Mouse (Mus musculus) megakaryocyte-erythroid progenitor cell, adult 5-6 weeks (primary cell): ENCODE measurements around the gene Ankrd45. TPM values are rescaled to one million over a fixed set of nuclear protein-coding genes. Genes with fewer than 3 reads are reported as not detected.
"Not testable (repeated sequence)": the region's sequence is repeated elsewhere in the genome, so short reads cannot be mapped to it uniquely, and the experiment has no call there.

Source experiments
- ATAC-seq: replicated peaks from 2 replicates; pipeline ENCODE4 v1.8.0; 2016; ENCODE audit warnings: mild to moderate bottlenecking, inconsistent platforms; ENCODE audit not compliant: severe bottlenecking, poor library complexity, low FRiP score, low TSS enrichment
- total RNA-seq, 2 experiments: library from RNA; stranded (forward) in 1 of 2; stranded (reverse) in 1 of 2; fragments of 200-1000, 215-1000 nt in 1 of 2; fragments of >200 nt in 1 of 2; fragmentation: Nextera tagmentation in 1 of 2; gene quantifications; 2 replicates each; pipeline ENCODE4 v1.2.3; 2014 to 2017

The Ankrd45 gene
- total RNA-seq, 2 experiments from 2014 or later, result not detected

DNA sequence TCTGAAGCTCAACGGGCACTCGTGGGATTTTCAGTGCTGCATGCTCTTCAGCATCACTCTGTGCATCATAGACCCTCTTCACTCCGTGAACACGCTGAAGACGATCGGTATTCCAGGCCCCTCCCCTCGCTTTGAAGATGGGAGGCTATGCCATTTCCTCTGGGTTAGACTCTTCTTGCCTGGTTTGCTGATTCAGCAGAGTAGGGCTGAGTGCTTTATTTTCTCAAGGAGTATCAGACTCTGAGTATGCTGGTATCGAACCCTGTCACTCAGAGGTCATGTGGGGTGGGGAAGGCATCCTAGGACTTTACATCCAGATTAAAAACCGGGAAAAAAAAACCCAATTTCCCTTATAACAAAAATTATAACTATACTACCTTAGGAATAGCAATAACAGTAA, 39.9 kb downstream of the Ankrd45 start:
- no peak for ATAC-seq

DNA sequence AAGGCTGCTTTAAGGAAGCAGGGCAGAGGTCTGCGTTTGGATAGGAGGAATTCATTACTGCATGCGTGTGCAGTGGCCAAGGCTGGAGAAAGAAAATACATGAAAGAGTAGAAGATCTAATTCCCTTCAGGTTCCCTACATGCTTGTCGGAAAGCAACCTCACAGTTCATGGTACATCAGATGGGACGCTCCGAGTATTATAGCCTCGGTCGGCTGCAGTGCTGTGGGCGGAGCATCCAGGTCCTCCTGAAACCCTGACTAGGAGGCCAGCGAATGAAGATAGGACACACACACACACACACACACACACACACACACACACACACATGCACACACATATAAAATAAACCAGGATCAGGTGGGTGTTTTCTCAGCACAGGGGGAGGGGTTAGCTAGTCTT, 41.2 kb downstream of the Ankrd45 start:
- ATAC-seq, result peak; percentile 57

DNA sequence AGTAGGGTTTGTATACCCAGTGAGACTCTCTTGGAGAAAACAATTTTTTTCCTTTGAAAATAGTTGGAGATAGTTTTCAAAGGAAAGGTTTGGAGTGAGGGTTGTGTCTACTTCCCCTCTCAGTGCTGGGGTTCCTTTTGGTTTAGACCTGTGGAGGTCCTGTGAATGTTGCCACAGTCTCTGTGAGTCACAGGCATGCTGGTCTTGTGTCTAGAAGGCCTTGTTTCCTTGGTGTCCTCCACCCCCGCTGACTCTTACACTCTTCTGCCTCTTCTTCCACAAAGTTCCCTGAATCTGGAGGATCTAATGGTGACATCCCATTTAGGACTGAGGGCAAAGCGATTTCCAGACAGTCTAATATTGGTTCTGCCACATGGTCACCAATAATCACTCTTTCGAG, 42.9 kb downstream of the Ankrd45 start:
- ATAC-seq, result no peak

DNA sequence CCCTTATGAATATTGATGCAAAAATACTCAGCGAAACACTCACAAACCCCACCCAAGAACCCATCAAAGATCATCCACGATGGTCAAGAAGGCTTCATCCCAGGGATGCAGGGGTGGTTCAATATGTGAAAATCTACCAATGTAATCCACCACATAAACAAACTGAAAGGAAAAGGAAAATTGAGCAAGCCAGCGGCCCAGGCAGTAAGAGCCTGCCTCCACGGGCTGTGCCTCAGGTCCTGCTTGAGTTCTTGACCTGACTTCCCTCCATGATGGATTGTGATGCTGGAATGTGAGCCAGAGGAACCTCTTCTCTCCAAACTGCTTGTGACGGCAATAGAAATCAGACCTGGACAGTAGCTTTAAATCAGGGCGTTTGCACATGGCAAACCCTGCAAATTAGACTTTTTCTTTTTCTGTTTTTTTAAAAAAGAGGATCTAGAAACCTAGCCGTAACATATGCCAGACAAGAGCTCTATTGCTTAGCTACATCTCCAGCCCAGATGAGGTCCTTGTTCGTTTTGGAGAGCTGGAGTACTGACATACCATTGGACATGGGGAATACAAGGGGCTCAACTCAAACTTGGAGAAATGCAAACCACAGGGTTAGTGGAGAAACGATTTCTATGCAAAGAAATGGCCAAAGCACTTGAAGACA, 47.9 kb downstream of the Ankrd45 start:
- no peak for ATAC-seq

DNA sequence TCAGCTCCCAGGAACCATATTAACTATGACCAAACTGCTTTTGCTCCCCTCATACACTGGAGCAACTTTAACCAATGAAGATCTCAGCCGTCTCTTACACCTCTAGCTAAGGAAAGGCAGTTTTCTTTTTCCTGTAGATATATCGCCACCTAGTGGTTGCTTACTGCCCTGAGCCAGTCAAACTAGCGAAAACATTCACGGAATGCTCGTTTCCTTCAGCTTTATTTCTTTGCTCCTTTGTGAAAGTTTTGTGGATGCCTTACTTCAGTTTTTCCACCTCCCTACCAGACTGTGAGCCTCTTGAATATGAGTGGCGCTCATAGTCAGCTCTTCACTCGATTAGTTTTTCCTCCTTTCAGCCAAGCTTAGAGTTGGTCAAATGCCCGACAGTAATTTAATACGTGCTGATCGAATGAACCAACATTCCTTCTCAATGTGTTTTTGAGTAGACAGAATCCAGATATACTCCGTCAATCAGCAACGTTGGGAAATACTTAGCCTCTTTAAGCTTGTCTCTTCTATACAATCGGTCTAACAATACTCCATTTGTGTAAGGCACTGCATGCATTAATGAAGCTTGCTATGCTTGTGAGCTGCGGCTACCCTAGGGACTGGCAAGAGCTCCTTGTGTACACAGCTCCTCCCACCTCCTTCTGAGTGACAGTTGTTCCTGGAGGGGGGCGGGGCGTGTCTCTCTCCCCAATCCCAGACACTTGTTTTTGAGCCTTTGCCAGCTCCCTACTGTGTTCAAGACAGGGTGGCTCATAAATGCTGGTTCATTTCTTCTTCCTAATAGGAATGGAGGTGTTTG, 53.3 kb downstream of the Ankrd45 start:
- peak; percentile 98 for ATAC-seq

DNA sequence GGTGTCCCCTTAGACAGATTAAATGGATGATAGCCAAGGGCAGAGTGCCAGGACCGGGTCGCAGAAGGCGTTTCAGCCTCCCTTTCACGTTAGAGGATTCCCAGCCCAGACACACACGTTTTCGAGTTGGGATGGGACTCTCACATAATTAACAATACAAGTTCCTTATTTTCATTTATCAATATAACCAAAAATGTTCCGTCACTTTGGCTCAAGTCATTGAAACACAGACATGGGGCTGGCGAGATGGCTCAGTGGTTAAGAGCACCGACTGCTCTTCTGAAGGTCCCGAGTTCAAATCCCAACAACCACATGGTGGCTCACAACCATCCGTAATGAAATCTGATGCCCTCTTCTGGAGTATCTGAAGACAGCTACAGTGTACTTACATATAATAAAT, 53.9 kb downstream of the Ankrd45 start:
- not testable (repeated sequence) for ATAC-seq

DNA sequence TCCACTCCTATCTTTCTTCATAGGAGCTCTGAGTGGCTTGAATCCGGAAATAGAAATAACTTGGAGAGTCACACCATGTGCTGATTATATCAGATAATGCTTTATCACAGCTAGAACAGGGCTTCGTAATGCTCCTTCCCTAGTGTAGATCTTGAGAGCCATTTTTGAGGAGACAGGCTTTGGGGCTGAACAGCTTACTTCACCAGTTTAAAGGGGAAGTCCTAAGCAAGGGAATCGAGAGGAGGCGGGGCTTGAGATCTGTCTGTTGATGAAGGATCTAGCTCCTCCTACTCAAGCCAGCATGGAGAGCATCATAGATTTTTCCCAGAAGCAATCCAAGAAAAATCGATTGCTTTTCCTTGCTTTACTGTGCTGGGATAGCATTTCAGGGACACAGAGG, 57.4 kb downstream of the Ankrd45 start:
- ATAC-seq, result no peak

DNA sequence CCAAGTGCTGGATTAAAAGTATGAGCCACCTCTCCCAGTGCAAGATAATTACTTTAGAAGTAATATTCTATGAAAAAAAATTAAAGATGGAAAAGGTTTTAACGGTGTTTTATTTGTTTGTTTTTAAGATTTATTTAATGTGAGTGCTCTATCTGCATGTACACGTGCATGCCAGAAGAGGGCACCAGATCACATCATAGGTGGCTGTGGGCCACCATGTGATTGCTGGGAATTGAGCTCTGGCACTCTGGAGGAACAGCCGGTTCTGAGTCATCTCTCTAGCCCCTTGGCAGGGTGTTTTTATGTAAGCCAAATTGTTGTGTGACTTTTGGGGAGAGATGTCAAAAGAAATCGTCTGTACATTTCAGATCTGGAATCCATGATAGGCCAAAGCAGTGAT, 72.0 kb downstream of the Ankrd45 start:
- ATAC-seq, result peak; percentile 60; the same call in 1 of the 2 replicates

DNA sequence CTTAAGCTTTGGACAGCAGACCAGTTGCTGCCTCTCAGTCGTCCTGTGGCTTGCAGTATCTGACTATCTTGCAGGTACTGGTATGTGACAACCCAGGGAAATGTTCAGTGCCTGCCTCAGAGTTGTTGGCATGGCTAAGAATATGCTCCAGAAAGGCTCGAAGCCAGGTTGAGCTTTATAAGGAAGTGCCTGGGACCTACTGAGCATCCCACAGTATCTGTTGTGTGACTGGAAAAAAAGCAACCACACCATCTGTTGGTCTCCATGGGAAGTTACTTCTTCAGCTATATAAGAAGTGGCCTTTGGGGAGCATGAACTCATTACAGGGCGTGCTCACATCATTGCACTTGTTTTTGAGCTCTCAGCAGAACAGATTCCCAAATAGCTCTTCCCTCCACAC, 77.3 kb downstream of the Ankrd45 start:
- no peak for ATAC-seq

Other genes starting within 250 kb of the Ankrd45 start
- gene Rc3h1, start 236.3 kb upstream of the Ankrd45 start, total RNA-seq (2014; fragmentation: Nextera tagmentation), result 31.5 and 34.3 TPM in 2 replicates
- 18.6 and 28.3 TPM in 2 replicates for gene Rc3h1, start 236.3 kb upstream of the Ankrd45 start, total RNA-seq (2017)
- 0.35 and 0.42 TPM in 2 replicates for gene Serpinc1, start 164.1 kb upstream of the Ankrd45 start, total RNA-seq (2014; fragmentation: Nextera tagmentation)
- 1.1 TPM in 1 of 2 replicates, not detected in the other for gene Serpinc1, start 164.1 kb upstream of the Ankrd45 start, total RNA-seq (2017)
- 5.4 and 11.5 TPM in 2 replicates for gene Zbtb37, start 107.8 kb upstream of the Ankrd45 start, total RNA-seq (2014; fragmentation: Nextera tagmentation)
- gene Zbtb37, start 107.8 kb upstream of the Ankrd45 start, total RNA-seq (2017), result 7.5 and 8.3 TPM in 2 replicates
- 35.8 and 58.5 TPM in 2 replicates for gene Dars2, start 72.0 kb upstream of the Ankrd45 start, total RNA-seq (2014; fragmentation: Nextera tagmentation)
- 36.9 and 52.1 TPM in 2 replicates for gene Dars2, start 72.0 kb upstream of the Ankrd45 start, total RNA-seq (2017)
- 25.2 and 28.3 TPM in 2 replicates for gene Cenpl, start 72.0 kb upstream of the Ankrd45 start, total RNA-seq (2014; fragmentation: Nextera tagmentation)
- 5.9 and 10.2 TPM in 2 replicates for gene Cenpl, start 72.0 kb upstream of the Ankrd45 start, total RNA-seq (2017)
- gene Klhl20, start 11.2 kb upstream of the Ankrd45 start, total RNA-seq (2014; fragmentation: Nextera tagmentation), result 28.8 and 31.6 TPM in 2 replicates
- 12.5 and 21.5 TPM in 2 replicates for gene Klhl20, start 11.2 kb upstream of the Ankrd45 start, total RNA-seq (2017)
- not detected in 2 replicates for gene Tex50, start 16.6 kb downstream of the Ankrd45 start, total RNA-seq (2014; fragmentation: Nextera tagmentation)
- gene Tex50, start 16.6 kb downstream of the Ankrd45 start, total RNA-seq (2017), result not detected in 2 replicates
- 378 and 558 TPM in 2 replicates for gene Prdx6, start 108.5 kb downstream of the Ankrd45 start, total RNA-seq (2014; fragmentation: Nextera tagmentation)
- 583 and 708 TPM in 2 replicates for gene Prdx6, start 108.5 kb downstream of the Ankrd45 start, total RNA-seq (2017)